Mouse (Mus musculus) MEL (cell line): ENCODE data around the gene Bnip3. TPM values are rescaled to one million over a fixed set of nuclear protein-coding genes. Genes with fewer than 3 reads are reported as not detected.

Source experiments
- DNase-seq: peaks from one replicate; pipeline ENCODE4 v3.0.0; 2011; ENCODE audit warnings: low read depth, low spot score
- H3K27ac ChIP-seq: 2 replicates; pipeline ENCODE4 v1.5.1; 2012; ENCODE audit warnings: low read depth, mild to moderate bottlenecking, control low read depth, low read length, moderate library complexity; ENCODE audit not compliant: control insufficient read depth
- H3K27me3 ChIP-seq, 2 experiments: fragments of 150-350 bp in 1 of 2; sonication (generic) in 1 of 2; 2 replicates each; pipeline ENCODE4 v1.6.1; 2012; ENCODE audit warnings: low read length in 2 of 2, mild to moderate bottlenecking in 2 of 2, improper control_type of control experiment in 1 of 2, moderate library complexity in 1 of 2; ENCODE audit not compliant: insufficient read depth in 2 of 2, control insufficient read depth in 1 of 2
- H3K36me3 ChIP-seq, 2 experiments: 2 replicates each; pipeline ENCODE4 v1.6.1; 2012 to 2014; ENCODE audit warnings: low read length in 2 of 2, improper control_type of control experiment in 1 of 2, inconsistent platforms in 1 of 2, mild to moderate bottlenecking in 1 of 2; ENCODE audit not compliant: insufficient read depth in 2 of 2, control insufficient read depth in 1 of 2
- H3K4me1 ChIP-seq, 2 experiments: fragments of 150-350 bp in 1 of 2; sonication (generic) in 1 of 2; 2 replicates each; pipeline ENCODE4 v1.6.1; 2012; ENCODE audit warnings: low read length in 2 of 2, improper control_type of control experiment in 1 of 2, mild to moderate bottlenecking in 1 of 2; ENCODE audit not compliant: insufficient read depth in 2 of 2, control insufficient read depth in 1 of 2
- H3K4me3 ChIP-seq, 2 experiments: fragments of 150-350 bp in 1 of 2; sonication (generic) in 1 of 2; 2 replicates each; pipeline ENCODE4 v1.5.1; 2012; ENCODE audit warnings: low read depth in 2 of 2, low read length in 2 of 2, mild to moderate bottlenecking in 2 of 2, moderate library complexity in 2 of 2, control low read depth in 1 of 2, improper control_type of control experiment in 1 of 2; ENCODE audit not compliant: control insufficient read depth in 1 of 2, insufficient read depth in 1 of 2
- H3K79me2 ChIP-seq: 2 replicates; pipeline ENCODE4 v1.6.1; 2012; ENCODE audit warnings: mild to moderate bottlenecking, low read length, moderate library complexity; ENCODE audit not compliant: control insufficient read depth, poor library complexity, insufficient read depth
- H3K9ac ChIP-seq: 2 replicates; pipeline ENCODE4 v1.6.1; 2012; ENCODE audit warnings: low read depth, mild to moderate bottlenecking, control low read depth, low read length, moderate library complexity; ENCODE audit not compliant: control insufficient read depth, poor library complexity, severe bottlenecking
- H3K9me3 ChIP-seq: fragments of 150-350 bp; sonication (generic); replicated peaks from 2 replicates; pipeline ENCODE4 v1.6.1; 2012; ENCODE audit warnings: mild to moderate bottlenecking, low read length, improper control_type of control experiment, moderate library complexity; ENCODE audit not compliant: insufficient read depth
- CHD1 ChIP-seq: IDR thresholded peaks from 2 replicates; pipeline ENCODE4 v1.6.1; 2012; ENCODE audit warnings: low read depth, mild to moderate bottlenecking, inconsistent platforms, low read length, improper control_type of control experiment
- CTCF ChIP-seq, 3 experiments: IDR thresholded peaks in 2 of 3; conservative IDR thresholded peaks in 1 of 3; 2 replicates each; pipeline ENCODE4 v1.5.1; 2011 to 2012; ENCODE audit warnings: low read length in 3 of 3, low read depth in 2 of 3, mild to moderate bottlenecking in 2 of 3, improper control_type of control experiment in 1 of 3, inconsistent platforms in 1 of 3, mixed read lengths in 1 of 3, moderate library complexity in 1 of 3; ENCODE audit not compliant: control insufficient read depth in 1 of 3, insufficient read depth in 1 of 3, poor library complexity in 1 of 3, severe bottlenecking in 1 of 3
- E2F4 ChIP-seq: IDR thresholded peaks from 2 replicates; pipeline ENCODE4 v1.6.1; 2011; ENCODE audit warnings: low read depth, low read length, improper control_type of control experiment, borderline replicate concordance
- EP300 ChIP-seq, 2 experiments: IDR thresholded peaks; 2 replicates each; pipeline ENCODE4 v1.6.1; 2011; ENCODE audit warnings: improper control_type of control experiment in 2 of 2, low read length in 2 of 2, low read depth in 1 of 2, mild to moderate bottlenecking in 1 of 2
- GABPA ChIP-seq: IDR thresholded peaks from 2 replicates; pipeline ENCODE4 v1.6.1; 2012; ENCODE audit warnings: low read depth, mild to moderate bottlenecking, inconsistent platforms, low read length, improper control_type of control experiment, moderate library complexity
- GATA1 ChIP-seq: IDR thresholded peaks from 2 replicates; pipeline ENCODE4 v1.6.1; 2011; ENCODE audit warnings: low read depth, low read length, improper control_type of control experiment
- JUND ChIP-seq: IDR thresholded peaks from 2 replicates; pipeline ENCODE4 v1.6.1; 2011; ENCODE audit warnings: low read depth, mild to moderate bottlenecking, improper control_type of control experiment, low read length
- MAFK ChIP-seq: IDR thresholded peaks from 2 replicates; pipeline ENCODE4 v1.6.1; 2011; ENCODE audit warnings: low read depth, mild to moderate bottlenecking, low read length, improper control_type of control experiment, borderline replicate concordance
- MAX ChIP-seq: IDR thresholded peaks from 2 replicates; pipeline ENCODE4 v1.6.1; 2011; ENCODE audit warnings: low read length, improper control_type of control experiment
- MEF2A ChIP-seq: IDR thresholded peaks from 2 replicates; pipeline ENCODE4 v1.6.1; 2014; ENCODE audit warnings: low read depth, mild to moderate bottlenecking, inconsistent platforms, low read length, improper control_type of control experiment; ENCODE audit not compliant: poor library complexity, insufficient replicate concordance, severe bottlenecking; ENCODE audit errors: extremely low read depth
- NELFE ChIP-seq: IDR thresholded peaks from 2 replicates; pipeline ENCODE4 v1.6.1; 2011; ENCODE audit warnings: low read depth, low read length, improper control_type of control experiment
- NRF1 ChIP-seq: IDR thresholded peaks from 2 replicates; pipeline ENCODE4 v1.6.1; 2014; ENCODE audit warnings: low read depth, mild to moderate bottlenecking, inconsistent platforms, low read length, improper control_type of control experiment, moderate library complexity; ENCODE audit not compliant: poor library complexity, insufficient read depth, severe bottlenecking
- POLR2A ChIP-seq, 2 experiments: IDR thresholded peaks; 2 replicates each; pipeline ENCODE4 v1.6.1; 2011 to 2012; ENCODE audit warnings: low read length in 2 of 2, mild to moderate bottlenecking in 2 of 2, control low read depth in 1 of 2, improper control_type of control experiment in 1 of 2, low read depth in 1 of 2, moderate library complexity in 1 of 2; ENCODE audit not compliant: control insufficient read depth in 1 of 2, insufficient read depth in 1 of 2, poor library complexity in 1 of 2
- POLR2AphosphoS5 ChIP-seq: IDR thresholded peaks from 2 replicates; pipeline ENCODE4 v1.6.1; 2012; ENCODE audit warnings: low read depth, borderline replicate concordance, mild to moderate bottlenecking, inconsistent platforms, low read length, moderate library complexity, mixed read lengths
- SIN3A ChIP-seq: IDR thresholded peaks from 2 replicates; pipeline ENCODE4 v1.6.1; 2012; ENCODE audit warnings: low read length, improper control_type of control experiment, inconsistent platforms
- TBP ChIP-seq: IDR thresholded peaks from 2 replicates; pipeline ENCODE4 v1.8.0; 2011; ENCODE audit warnings: low read depth, low read length, improper control_type of control experiment
- UBTF ChIP-seq: IDR thresholded peaks from 2 replicates; pipeline ENCODE4 v1.6.1; 2012; ENCODE audit warnings: low read depth, mild to moderate bottlenecking, inconsistent platforms, low read length, improper control_type of control experiment, moderate library complexity, borderline replicate concordance; ENCODE audit not compliant: insufficient read depth
- USF1 ChIP-seq: IDR thresholded peaks from 2 replicates; pipeline ENCODE4 v1.6.1; 2014; ENCODE audit warnings: low read depth, mild to moderate bottlenecking, inconsistent platforms, low read length, improper control_type of control experiment, moderate library complexity
- ZKSCAN1 ChIP-seq: IDR thresholded peaks from 2 replicates; pipeline ENCODE4 v1.6.1; 2012; ENCODE audit warnings: low read depth, mild to moderate bottlenecking, inconsistent platforms, low read length, improper control_type of control experiment, moderate library complexity
- ZNF384 ChIP-seq: IDR thresholded peaks from 2 replicates; pipeline ENCODE4 v1.6.1; 2012; ENCODE audit warnings: low read depth, mild to moderate bottlenecking, inconsistent platforms, low read length, improper control_type of control experiment
- polyA plus RNA-seq, 2 experiments: library from polyadenylated mRNA; stranded (reverse) in 1 of 2; unstranded in 1 of 2; fragments of >175 nt in 1 of 2; fragments of >200 nt in 1 of 2; gene quantifications; 2 replicates each; pipeline versions ENCODE4 v1.2.1 to v1.2.4; 2012; ENCODE audit warnings: low replicate concordance in 2 of 2, low read depth in 1 of 2; ENCODE audit not compliant: insufficient read length in 2 of 2, insufficient read depth in 1 of 2, missing spikeins in 1 of 2
- total RNA-seq: library from RNA; depleted of rRNA; stranded (reverse); fragments of 300-350 nt; gene quantifications from 2 replicates; pipeline ENCODE4 v1.2.3, GENCODE M21; 2012

The Bnip3 gene
- total and polyA plus RNA-seq, 3 experiments, result 37.0 to 135 TPM; not detected in 1

DNA sequence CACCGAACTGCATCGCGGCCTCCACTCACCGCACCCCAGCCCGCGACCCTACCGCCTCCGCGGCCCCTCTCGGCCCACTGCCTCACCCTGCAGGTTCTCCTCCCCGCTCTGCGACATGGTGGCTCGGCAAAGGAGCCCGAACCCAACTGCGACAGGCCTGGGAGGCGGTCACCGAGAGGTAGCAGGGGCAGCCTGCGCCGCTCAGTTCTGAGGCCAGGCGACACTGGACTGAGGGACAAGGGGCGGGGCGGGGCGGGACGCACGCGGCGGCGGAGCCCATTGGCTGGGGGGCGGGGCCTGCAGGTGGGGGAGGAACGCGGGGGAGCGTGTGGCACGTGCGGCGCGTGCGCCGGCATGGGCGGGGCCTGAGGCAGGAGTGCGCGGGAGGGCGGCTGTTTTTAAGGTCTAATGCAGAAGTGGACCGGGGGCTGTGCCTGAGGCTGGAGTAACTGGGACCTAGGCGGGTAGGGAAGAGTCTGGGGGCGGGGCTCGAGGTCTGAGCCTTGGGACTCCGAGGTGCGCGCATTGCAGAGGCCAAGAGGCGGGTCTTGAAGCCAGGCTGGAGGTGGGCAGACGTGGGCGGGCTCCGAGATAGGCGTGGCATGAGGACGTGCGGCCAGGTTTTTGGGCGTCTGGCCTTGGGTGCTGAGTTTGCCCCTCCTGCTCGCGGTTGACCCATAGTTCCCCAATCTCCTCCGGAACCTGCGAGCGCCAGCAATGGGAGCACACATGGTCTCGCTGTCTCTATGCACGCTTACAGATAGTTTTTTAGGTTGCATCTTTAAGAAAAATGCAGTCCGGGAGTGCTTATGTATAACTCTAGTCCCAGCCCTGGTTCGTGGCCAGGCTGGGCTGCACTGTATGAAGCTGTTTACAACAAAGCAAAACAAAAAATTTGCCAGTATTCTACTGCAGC is at the start of gene Bnip3 (continued):
- TF ChIP-seq SIN3A (peak; percentile 74), MAX (peak; percentile 43), GABPA (no peak), NELFE (peak; percentile 63), UBTF (peak; percentile 40; the same call in 1 of the 2 replicates)

DNA sequence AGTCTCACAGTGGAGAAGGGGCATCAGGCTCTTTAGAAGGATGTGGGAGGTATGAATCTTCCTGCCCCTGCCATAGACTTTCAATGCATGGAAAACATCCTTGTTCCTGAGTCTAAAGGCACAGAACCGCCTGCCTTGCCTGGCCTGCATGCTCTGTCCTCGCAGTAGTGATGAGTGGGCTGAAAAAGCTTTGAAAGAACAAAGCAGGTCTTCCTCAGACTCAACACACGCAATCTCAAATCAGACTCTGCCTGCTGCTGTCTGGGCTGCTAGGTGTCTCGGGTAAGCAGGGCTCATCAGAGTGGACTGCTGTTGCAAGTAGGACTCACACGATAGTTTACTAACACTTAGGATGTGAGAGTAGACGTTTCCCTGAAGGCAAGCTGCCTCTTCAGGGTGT is 47.8 kb upstream of the Bnip3 start:
- H3K9ac ChIP-seq, result no peak overlapping the region
- H3K4me3 ChIP-seq, result no peak overlapping the region
- H3K9me3 ChIP-seq, result no peaks in the 10 kb centered on the region
- H3K79me2 ChIP-seq, result no peaks in the 10 kb centered on the region
- no peaks in the 10 kb centered on the region for H3K4me1 ChIP-seq
- H3K27me3 ChIP-seq, result no peaks in the 10 kb centered on the region; a peak in 1 of 4 replicates
- TF ChIP-seq POLR2AphosphoS5, result no peak
- no peak for TF ChIP-seq E2F4
- TF ChIP-seq JUND, result no peak
- no peak for TF ChIP-seq UBTF
- TF ChIP-seq USF1, result no peak
- TF ChIP-seq ZKSCAN1, result no peak
- no peak for TF ChIP-seq GATA1
- no peak for TF ChIP-seq MAFK
- no peak for TF ChIP-seq ZNF384
- TF ChIP-seq NRF1, result no peak
- TF ChIP-seq, all 39 proteins: peak for 0
- Histone ChIP-seq H3K36me3 (no peaks in the 10 kb centered on the region), H3K27ac (no peak overlapping the region)
- no peak for DNase-seq

DNA sequence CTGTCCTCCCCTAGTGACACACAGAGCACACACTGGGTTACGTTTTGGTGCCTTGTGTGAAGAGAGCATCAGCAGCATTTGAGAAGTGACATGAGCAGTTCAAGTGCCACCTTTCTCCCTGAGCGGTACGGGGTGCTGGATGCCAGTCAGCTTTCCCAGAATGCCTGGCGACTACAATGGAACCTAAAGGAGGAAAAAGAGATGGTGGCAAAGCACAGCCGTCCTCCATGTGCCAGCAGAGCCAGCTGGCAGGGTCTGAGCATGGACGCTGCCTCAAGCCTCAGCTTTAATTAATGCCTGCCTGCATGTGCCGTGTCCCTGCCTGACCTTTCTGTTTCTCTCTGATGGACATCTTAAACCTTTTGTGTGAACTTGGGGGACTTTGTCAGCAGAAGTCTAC is 46.5 kb upstream of the Bnip3 start:
- H3K9ac ChIP-seq, result no peak overlapping the region
- H3K4me1 ChIP-seq, result no peaks in the 10 kb centered on the region
- no peaks in the 10 kb centered on the region for H3K9me3 ChIP-seq
- DNase-seq, result no peak
- no peak for TF ChIP-seq NRF1
- no peak for TF ChIP-seq EP300 (IDR thresholded peaks at IDR 0.05; ENCODE audit: low read depth in 1 of 2, low read length in 2 of 2)
- TF ChIP-seq MEF2A, result no peak
- no peak for TF ChIP-seq CTCF (IDR thresholded peaks at IDR 0.05 in 2 of 3, conservative IDR thresholded peaks at IDR 0.05 in 1 of 3; ENCODE audit: control insufficient read depth in 1 of 3, insufficient read depth in 1 of 3, low read depth in 2 of 3, low read length in 3 of 3, poor library complexity in 1 of 3, severe bottlenecking in 1 of 3)
- TF ChIP-seq SIN3A, result no peak
- no peak for TF ChIP-seq MAX
- TF ChIP-seq GATA1, result no peak
- TF ChIP-seq UBTF, result no peak
- TF ChIP-seq TBP, result no peak
- TF ChIP-seq POLR2A (IDR thresholded peaks at IDR 0.05; ENCODE audit: control insufficient read depth in 1 of 2, insufficient read depth in 1 of 2, low read depth in 1 of 2, low read length in 2 of 2, poor library complexity in 1 of 2), result no peak
- no peak for TF ChIP-seq CHD1
- no peak for TF ChIP-seq MAFK
- H3K27me3 ChIP-seq, result no peaks in the 10 kb centered on the region; a peak in 1 of 4 replicates
- no peak overlapping the region for H3K27ac ChIP-seq
- H3K79me2 ChIP-seq, result no peaks in the 10 kb centered on the region
- H3K36me3 ChIP-seq, result no peaks in the 10 kb centered on the region
- no peak overlapping the region for H3K4me3 ChIP-seq
